Mouse (Mus musculus) CH12.LX (cell line): ENCODE data around the gene Elane.

Experiments used
- CTCF ChIP-seq, 2 experiments: IDR thresholded peaks in 1 of 2; conservative IDR thresholded peaks in 1 of 2; 2 replicates each; pipeline ENCODE4 v1.5.1; 2011 to 2012; ENCODE audit warnings: low read depth in 2 of 2, low read length in 2 of 2, improper control_type of control experiment in 1 of 2, inconsistent platforms in 1 of 2, mild to moderate bottlenecking in 1 of 2, moderate library complexity in 1 of 2
- EP300 ChIP-seq: IDR thresholded peaks from 2 replicates; pipeline ENCODE4 v1.6.1; 2011; ENCODE audit warnings: low read length, improper control_type of control experiment
- ETS1 ChIP-seq: conservative IDR thresholded peaks from 2 replicates; pipeline ENCODE4 v1.6.1; 2012; ENCODE audit warnings: low read depth, mild to moderate bottlenecking, inconsistent platforms, low read length, improper control_type of control experiment, moderate library complexity
- JUN ChIP-seq: IDR thresholded peaks from 2 replicates; pipeline ENCODE4 v1.6.1; 2011; ENCODE audit warnings: low read depth, mild to moderate bottlenecking, low read length, improper control_type of control experiment, moderate library complexity; ENCODE audit not compliant: insufficient read depth
- JUND ChIP-seq: conservative IDR thresholded peaks from 2 replicates; pipeline ENCODE4 v1.6.1; 2011; ENCODE audit warnings: low read depth, low read length, improper control_type of control experiment
- MAX ChIP-seq: IDR thresholded peaks from 2 replicates; pipeline ENCODE4 v1.6.1; 2011; ENCODE audit warnings: low read length, improper control_type of control experiment
- MEF2A ChIP-seq: IDR thresholded peaks from 2 replicates; pipeline ENCODE4 v1.6.1; 2014; ENCODE audit warnings: low read depth, mild to moderate bottlenecking, inconsistent platforms, low read length, improper control_type of control experiment, borderline replicate concordance
- POLR2A ChIP-seq: IDR thresholded peaks from 2 replicates; pipeline ENCODE4 v1.6.1; 2011; ENCODE audit warnings: low read depth, mild to moderate bottlenecking, improper control_type of control experiment, low read length
- RAD21 ChIP-seq: IDR thresholded peaks from 2 replicates; pipeline ENCODE4 v1.6.1; 2011; ENCODE audit warnings: low read depth, mild to moderate bottlenecking, low read length, improper control_type of control experiment, moderate library complexity
- SIN3A ChIP-seq: IDR thresholded peaks from 2 replicates; pipeline ENCODE4 v1.6.1; 2012; ENCODE audit warnings: low read length, improper control_type of control experiment, inconsistent platforms
- UBTF ChIP-seq: IDR thresholded peaks from 2 replicates; pipeline ENCODE4 v1.6.1; 2012; ENCODE audit warnings: low read depth, mild to moderate bottlenecking, inconsistent platforms, low read length, improper control_type of control experiment, moderate library complexity
- USF1 ChIP-seq: IDR thresholded peaks from 2 replicates; pipeline ENCODE4 v1.6.1; 2014; ENCODE audit warnings: low read depth, mild to moderate bottlenecking, inconsistent platforms, low read length, improper control_type of control experiment
- USF2 ChIP-seq: conservative IDR thresholded peaks from 2 replicates; pipeline ENCODE4 v1.6.1; 2011; ENCODE audit warnings: low read depth, low read length, improper control_type of control experiment
- ZC3H11A ChIP-seq: IDR thresholded peaks from 2 replicates; pipeline ENCODE4 v1.6.1; 2012; ENCODE audit warnings: low read depth, mild to moderate bottlenecking, inconsistent platforms, low read length, improper control_type of control experiment

- TF ChIP-seq CTCF (conservative IDR thresholded peaks at IDR 0.05 in 1 of 2, IDR thresholded peaks at IDR 0.05 in 1 of 2; ENCODE audit: low read depth in 2 of 2, low read length in 2 of 2) (no peak), RAD21 (no peak), EP300 (no peak), SIN3A (no peak), UBTF (no peak), POLR2A (no peak), USF1 (no peak), USF2 (no peak), JUND (no peak), JUN (no peak), MEF2A (no peak), ETS1 (no peak), MAX (no peak), ZC3H11A (no peak)
Observed at GRCm38 (mm10) chr10:79918231-79919078, 32.4 kb downstream of the Elane start.
